Mouse (Mus musculus): ENCODE data around the gene Ccz1.

Ccz1 gene

DNA sequence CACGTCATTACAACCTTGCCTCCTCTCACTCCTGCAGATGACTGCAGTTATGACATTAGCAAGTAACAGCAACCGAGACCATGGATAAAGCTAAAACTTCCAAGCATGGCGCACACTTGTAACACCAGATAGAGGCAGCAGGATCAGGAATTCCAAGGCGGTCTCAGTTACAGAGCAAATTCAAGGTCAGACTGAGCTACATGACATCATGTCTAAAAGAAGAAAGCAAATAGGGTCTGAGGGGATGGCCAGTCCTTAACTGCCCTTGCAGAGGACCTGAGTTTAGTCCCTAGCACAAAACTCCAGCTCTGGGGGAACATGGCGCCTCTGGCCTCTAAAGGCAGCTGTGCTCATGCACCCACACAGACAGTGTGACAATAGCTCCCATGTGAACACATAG, 20.8 kb downstream of the Ccz1 start:
- DNase-seq (ENCODE audit: low spot score in 2 of 2): no peak

GRCm38 (mm10) chr5:143993260-143993659, 21.4 kb downstream of the Ccz1 start:
- no peak for DNase-seq (ENCODE audit: low spot score in 2 of 2)

- no peak for DNase-seq (ENCODE audit: low spot score in 2 of 2)
These were observed 22.0 kb downstream of the Ccz1 start for GRCm38 (mm10) chr5:143992661-143993060.

GRCm38 (mm10) chr5:143990086-143990485, 24.6 kb downstream of the Ccz1 start:
- no peak for DNase-seq (ENCODE audit: low spot score in 2 of 2)

GRCm38 (mm10) chr5:143989046-143989445, 25.6 kb downstream of the Ccz1 start:
- no peak for DNase-seq (ENCODE audit: low spot score in 2 of 2)

- DNase-seq (ENCODE audit: low spot score in 2 of 2): no peak
These were observed 27.1 kb downstream of the Ccz1 start for GRCm38 (mm10) chr5:143987596-143987995.

DNA sequence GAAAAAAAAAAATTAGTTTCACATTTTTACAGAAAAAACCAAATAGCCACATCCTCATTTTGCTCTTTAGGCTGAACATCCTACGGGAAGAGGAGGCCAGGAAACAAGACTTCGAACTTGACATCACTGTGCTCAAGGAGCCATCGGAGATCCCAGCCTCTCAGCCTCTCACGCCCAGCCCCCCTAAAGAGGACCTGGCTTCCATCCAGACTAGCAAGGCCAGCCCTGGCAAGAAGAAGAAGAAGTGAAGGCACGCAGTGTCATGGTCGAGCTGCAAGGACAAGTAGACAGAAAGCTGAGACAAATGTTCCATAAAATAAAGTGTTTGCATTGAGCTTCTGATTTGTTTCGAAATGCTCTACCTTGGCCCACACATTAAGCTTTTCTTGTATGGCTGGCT, 29.3 kb downstream of the Ccz1 start:
- DNase-seq (ENCODE audit: low spot score in 2 of 2): no peak

DNA sequence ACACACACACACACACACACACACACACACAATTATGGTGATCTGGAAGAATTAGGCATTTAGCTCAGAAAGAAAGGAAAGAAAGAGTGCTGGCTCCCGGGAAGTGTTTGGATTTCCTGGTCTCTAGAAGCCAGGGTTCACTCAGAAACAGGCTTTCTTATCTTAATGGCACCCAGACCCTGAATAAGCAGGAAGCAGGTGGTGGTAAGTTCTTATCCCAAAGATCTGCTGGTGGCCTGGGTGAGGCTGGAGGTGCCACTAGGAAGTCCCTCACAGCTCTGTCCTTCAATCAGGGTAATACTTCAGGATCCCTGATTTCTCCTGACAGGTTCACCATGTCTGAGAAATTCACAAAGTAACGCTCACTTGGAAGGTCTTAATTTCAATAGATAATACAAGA, 32.3 kb downstream of the Ccz1 start:
- DNase-seq (ENCODE audit: low spot score in 2 of 2): no peak

- no peak for DNase-seq (ENCODE audit: low spot score in 2 of 2)
These were observed 33.8 kb downstream of the Ccz1 start for GRCm38 (mm10) chr5:143980858-143981257.

GRCm38 (mm10) chr5:143976726-143977431, 37.8 kb downstream of the Ccz1 start:
- no peak for DNase-seq (ENCODE audit: low spot score in 2 of 2)

- DNase-seq (ENCODE audit: low spot score in 2 of 2): no peak
These were observed 38.4 kb downstream of the Ccz1 start for GRCm38 (mm10) chr5:143976232-143976631.

DNA sequence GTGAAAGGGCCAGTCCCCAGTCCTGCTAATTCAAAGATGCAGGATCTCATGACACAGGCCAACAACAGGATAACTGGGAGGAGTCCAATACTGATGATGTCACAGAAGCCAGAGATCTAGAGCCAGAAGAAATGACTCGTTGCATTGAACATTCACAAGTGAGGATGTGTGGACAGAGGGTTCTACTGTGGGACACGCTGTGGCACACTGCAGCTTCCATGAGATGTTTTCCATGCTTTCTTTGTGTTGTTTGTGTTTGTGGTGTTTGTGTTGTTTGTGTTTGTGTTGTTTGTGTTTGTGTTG, 39.1 kb downstream of the Ccz1 start:
- DNase-seq (ENCODE audit: low spot score in 2 of 2): no peak

DNA sequence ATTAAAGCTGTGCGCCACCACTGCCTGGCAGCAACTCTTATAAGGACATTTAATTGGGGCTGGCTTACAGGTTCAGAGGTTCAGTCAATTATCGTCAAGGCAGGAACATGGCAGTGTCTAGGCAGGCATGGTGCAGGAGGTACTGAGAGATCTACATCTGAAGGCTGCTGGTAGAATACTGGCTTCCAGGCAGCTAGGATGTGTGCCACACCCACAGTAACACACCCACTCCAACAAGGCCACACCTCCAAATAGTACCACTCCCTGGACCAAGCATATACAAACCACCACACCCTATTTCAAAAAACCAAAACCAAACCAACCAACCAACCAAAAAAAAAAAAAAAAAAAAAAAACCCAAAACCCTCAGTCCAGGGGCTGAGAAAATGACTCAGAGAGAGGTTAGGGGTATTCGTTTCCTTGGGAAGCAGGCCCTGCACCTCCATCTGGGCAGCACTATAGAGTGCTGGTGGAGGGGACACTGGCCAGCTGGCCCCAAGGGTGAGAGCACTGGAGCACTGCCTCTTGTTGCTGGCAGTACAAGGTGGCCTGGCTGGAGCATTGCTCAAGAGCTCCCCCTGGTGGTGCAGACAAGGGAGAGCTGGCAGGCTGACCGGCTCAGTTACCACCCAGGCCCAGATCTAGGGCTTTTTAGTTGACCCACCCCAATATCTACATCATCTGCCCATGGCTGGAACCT, 39.6 kb downstream of the Ccz1 start:
- peak; percentile 35 to 53 for DNase-seq (ENCODE audit: low spot score in 2 of 2)

- DNase-seq (ENCODE audit: low spot score in 2 of 2): no peak
These were observed 42.0 kb downstream of the Ccz1 start for GRCm38 (mm10) chr5:143972628-143973027.

DNA sequence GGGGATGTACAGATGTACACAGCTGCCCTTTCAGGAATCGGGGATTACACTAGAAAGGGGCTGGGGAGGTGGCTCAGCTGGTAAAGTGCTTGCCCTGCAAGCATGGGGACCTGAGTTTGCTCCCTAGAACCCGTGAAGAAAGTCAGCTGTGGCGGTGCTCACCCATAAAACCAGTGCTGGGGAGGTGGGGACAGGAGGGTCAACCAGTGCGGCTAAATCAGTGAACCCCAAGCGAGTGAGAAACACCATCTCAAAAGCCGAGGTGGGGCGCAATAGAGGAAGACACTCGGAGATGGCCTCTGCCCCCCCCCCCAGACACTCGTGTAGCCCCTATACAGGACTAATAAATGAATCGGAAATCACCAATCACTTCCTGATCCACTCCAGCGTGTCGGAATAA, 48.0 kb downstream of the Ccz1 start:
- DNase-seq (ENCODE audit: low spot score in 2 of 2): no peak

GRCm38 (mm10) chr5:143965586-143966345, 48.9 kb downstream of the Ccz1 start:
- no peak for DNase-seq (ENCODE audit: low spot score in 2 of 2)

- no peak for DNase-seq (ENCODE audit: low spot score in 2 of 2)
These were observed 53.5 kb downstream of the Ccz1 start for GRCm38 (mm10) chr5:143961176-143961575.

DNA sequence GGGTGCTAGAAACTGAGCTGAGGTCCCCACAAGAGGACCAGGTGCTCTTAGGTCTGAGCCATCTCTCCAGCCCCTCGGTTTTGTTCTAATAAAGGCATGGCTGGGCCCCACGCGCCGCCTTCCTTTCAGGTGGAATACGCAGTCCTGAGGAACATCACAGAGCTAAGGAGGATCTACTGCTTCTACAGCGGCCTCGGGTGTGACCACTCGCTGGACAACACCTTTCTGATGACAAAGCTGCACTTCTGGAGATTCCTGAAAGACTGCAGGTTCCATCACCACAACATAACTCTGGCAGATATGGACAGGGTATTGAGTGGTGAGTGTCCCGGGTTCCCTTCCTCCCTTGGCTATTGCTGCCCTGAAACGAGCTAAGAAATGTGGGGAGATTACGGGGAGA, 55.1 kb downstream of the Ccz1 start:
- DNase-seq (ENCODE audit: low spot score in 2 of 2): no peak

DNA sequence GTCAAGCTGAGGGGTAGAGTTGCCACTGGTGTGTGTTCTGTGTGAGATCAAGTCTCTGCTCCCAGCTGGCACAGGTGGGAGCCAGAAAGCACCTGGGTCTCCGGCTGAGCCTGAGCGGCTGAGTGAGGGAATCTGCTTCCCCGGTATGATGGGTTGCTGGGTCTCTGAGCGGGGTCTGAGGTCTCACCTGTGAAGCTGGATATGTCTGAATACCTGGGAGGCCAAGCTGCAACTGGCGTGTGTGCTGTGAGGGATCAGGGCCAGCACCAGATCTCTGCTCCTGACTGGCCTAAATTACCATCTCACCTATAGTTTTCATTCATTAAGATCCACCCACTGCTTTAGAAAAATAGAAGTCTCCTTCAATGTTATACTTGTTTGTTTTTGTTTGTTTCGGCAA, 57.6 kb downstream of the Ccz1 start:
- DNase-seq (ENCODE audit: low spot score in 2 of 2): no peak

GRCm38 (mm10) chr5:143950016-143950415, 64.7 kb downstream of the Ccz1 start:
- DNase-seq (ENCODE audit: low spot score in 2 of 2): no peak

GRCm38 (mm10) chr5:143948361-143948760, 66.3 kb downstream of the Ccz1 start:
- DNase-seq (ENCODE audit: low spot score in 2 of 2): no peak

- DNase-seq (ENCODE audit: low spot score in 2 of 2): no peak
These were observed 71.2 kb downstream of the Ccz1 start for GRCm38 (mm10) chr5:143943231-143944125.
